Mouse (Mus musculus): ENCODE data around the gene Batf3.

The Batf3 gene

GRCm38 (mm10) chr1:191063700-191064099 is 33.9 kb upstream of the Batf3 start:
- Histone ChIP-seq H3K4me3 (replicated peaks; ENCODE audit: low read length) (peak overlapping the region; percentile 98), H3K9me3 (ENCODE audit: low read length) (peaks cover 6% of the 10 kb centered on the region), H3K4me1 (replicated peaks; ENCODE audit: low read depth, low read length) (peaks cover 47% of the 10 kb centered on the region), H3K36me3 (ENCODE audit: insufficient read depth, low read length) (peaks cover 44% of the 10 kb centered on the region), H3K27me3 (ENCODE audit: insufficient read depth, low read length) (no peaks in the 10 kb centered on the region)
- TF ChIP-seq POU5F1 (IDR thresholded peaks at IDR 0.05; ENCODE audit: borderline replicate concordance, low read length) (no peak), CTCF (conservative IDR thresholded peaks at IDR 0.05; ENCODE audit: low read length) (no peak), NANOG (IDR thresholded peaks at IDR 0.05; ENCODE audit: borderline replicate concordance, low read length) (no peak)

GRCm38 (mm10) chr1:191064535-191064934 is 33.1 kb upstream of the Batf3 start:
- no peak for TF ChIP-seq CTCF (conservative IDR thresholded peaks at IDR 0.05; ENCODE audit: low read length)
- Histone ChIP-seq H3K9me3 (ENCODE audit: low read length) (peaks cover 14% of the 10 kb centered on the region), H3K36me3 (ENCODE audit: insufficient read depth, low read length) (peaks cover 52% of the 10 kb centered on the region), H3K4me3 (replicated peaks; ENCODE audit: low read length) (peak overlapping the region; percentile 98), H3K27me3 (ENCODE audit: insufficient read depth, low read length) (no peaks in the 10 kb centered on the region), H3K4me1 (replicated peaks; ENCODE audit: low read depth, low read length) (peaks cover 55% of the 10 kb centered on the region)

- Histone ChIP-seq H3K4me3 (replicated peaks; ENCODE audit: low read length) (peak overlapping the region; percentile 45), H3K27me3 (ENCODE audit: insufficient read depth, low read length) (no peaks in the 10 kb centered on the region), H3K9me3 (ENCODE audit: low read length) (peaks cover 20% of the 10 kb centered on the region), H3K36me3 (ENCODE audit: insufficient read depth, low read length) (peaks cover 58% of the 10 kb centered on the region), H3K4me1 (replicated peaks; ENCODE audit: low read depth, low read length) (peaks cover 61% of the 10 kb centered on the region)
- TF ChIP-seq POU5F1 (IDR thresholded peaks at IDR 0.05; ENCODE audit: borderline replicate concordance, low read length) (no peak), NANOG (IDR thresholded peaks at IDR 0.05; ENCODE audit: borderline replicate concordance, low read length) (peak; percentile 62; the same call in 1 of the 2 replicates)
These were observed 32.5 kb upstream of the Batf3 start for GRCm38 (mm10) chr1:191065188-191065587.

- no peak overlapping the region for H3K4me3 ChIP-seq (replicated peaks; ENCODE audit: low read length)
These were observed 29.3 kb upstream of the Batf3 start for GRCm38 (mm10) chr1:191068377-191068776.

GRCm38 (mm10) chr1:191070259-191070658 is 27.4 kb upstream of the Batf3 start:
- TF ChIP-seq CTCF (conservative IDR thresholded peaks at IDR 0.05; ENCODE audit: low read length) (no peak), NANOG (IDR thresholded peaks at IDR 0.05; ENCODE audit: borderline replicate concordance, low read length) (peak; percentile 77), POU5F1 (IDR thresholded peaks at IDR 0.05; ENCODE audit: borderline replicate concordance, low read length) (no peak)
- Histone ChIP-seq H3K36me3 (ENCODE audit: insufficient read depth, low read length) (peaks cover 100% of the 10 kb centered on the region), H3K27me3 (ENCODE audit: insufficient read depth, low read length) (no peaks in the 10 kb centered on the region), H3K4me1 (replicated peaks; ENCODE audit: low read depth, low read length) (peaks cover 44% of the 10 kb centered on the region), H3K9me3 (ENCODE audit: low read length) (peaks cover 70% of the 10 kb centered on the region), H3K4me3 (replicated peaks; ENCODE audit: low read length) (no peak overlapping the region)

More at GRCm38 (mm10) chr1:191068377-191068776, 29.3 kb upstream of the Batf3 start:
- TF ChIP-seq POU5F1 (IDR thresholded peaks at IDR 0.05; ENCODE audit: borderline replicate concordance, low read length): no peak
- TF ChIP-seq CTCF (conservative IDR thresholded peaks at IDR 0.05; ENCODE audit: low read length): peak; percentile 16; the same call in 1 of the 2 replicates
- TF ChIP-seq NANOG (IDR thresholded peaks at IDR 0.05; ENCODE audit: borderline replicate concordance, low read length): no peak
- peaks cover 60% of the 10 kb centered on the region for H3K4me1 ChIP-seq (replicated peaks; ENCODE audit: low read depth, low read length)
- H3K9me3 ChIP-seq (ENCODE audit: low read length): peaks cover 52% of the 10 kb centered on the region
- H3K36me3 ChIP-seq (ENCODE audit: insufficient read depth, low read length): peaks cover 90% of the 10 kb centered on the region
- H3K27me3 ChIP-seq (ENCODE audit: insufficient read depth, low read length): no peaks in the 10 kb centered on the region

- peaks cover 99% of the 10 kb centered on the region for H3K36me3 ChIP-seq (ENCODE audit: insufficient read depth, low read length)
- H3K4me1 ChIP-seq (replicated peaks; ENCODE audit: low read depth, low read length): peaks cover 35% of the 10 kb centered on the region
- no peak overlapping the region for H3K4me3 ChIP-seq (replicated peaks; ENCODE audit: low read length)
- H3K9me3 ChIP-seq (ENCODE audit: low read length): peaks cover 75% of the 10 kb centered on the region
- H3K27me3 ChIP-seq (ENCODE audit: insufficient read depth, low read length): no peaks in the 10 kb centered on the region
- TF ChIP-seq NANOG (IDR thresholded peaks at IDR 0.05; ENCODE audit: borderline replicate concordance, low read length) (no peak), CTCF (conservative IDR thresholded peaks at IDR 0.05; ENCODE audit: low read length) (no peak), POU5F1 (IDR thresholded peaks at IDR 0.05; ENCODE audit: borderline replicate concordance, low read length) (no peak)
These were observed 26.0 kb upstream of the Batf3 start for GRCm38 (mm10) chr1:191071613-191072012.

GRCm38 (mm10) chr1:191072329-191072913 is 25.2 kb upstream of the Batf3 start:
- no peak for TF ChIP-seq CTCF (conservative IDR thresholded peaks at IDR 0.05; ENCODE audit: low read length)
- TF ChIP-seq POU5F1 (IDR thresholded peaks at IDR 0.05; ENCODE audit: borderline replicate concordance, low read length): no peak
- TF ChIP-seq NANOG (IDR thresholded peaks at IDR 0.05; ENCODE audit: borderline replicate concordance, low read length): no peak
- H3K4me3 ChIP-seq (replicated peaks; ENCODE audit: low read length): no peak overlapping the region; the same call in 1 of the 2 replicates
- H3K36me3 ChIP-seq (ENCODE audit: insufficient read depth, low read length): peaks cover 99% of the 10 kb centered on the region
- peaks cover 82% of the 10 kb centered on the region for H3K9me3 ChIP-seq (ENCODE audit: low read length)
- no peaks in the 10 kb centered on the region for H3K27me3 ChIP-seq (ENCODE audit: insufficient read depth, low read length)
- H3K4me1 ChIP-seq (replicated peaks; ENCODE audit: low read depth, low read length): peaks cover 32% of the 10 kb centered on the region

GRCm38 (mm10) chr1:191073001-191073400 is 24.6 kb upstream of the Batf3 start:
- H3K36me3 ChIP-seq (ENCODE audit: insufficient read depth, low read length): peaks cover 99% of the 10 kb centered on the region
- TF ChIP-seq NANOG (IDR thresholded peaks at IDR 0.05; ENCODE audit: borderline replicate concordance, low read length) (no peak), CTCF (conservative IDR thresholded peaks at IDR 0.05; ENCODE audit: low read length) (no peak), POU5F1 (IDR thresholded peaks at IDR 0.05; ENCODE audit: borderline replicate concordance, low read length) (no peak)
- H3K9me3 ChIP-seq (ENCODE audit: low read length): peaks cover 87% of the 10 kb centered on the region
- H3K4me1 ChIP-seq (replicated peaks; ENCODE audit: low read depth, low read length): peaks cover 32% of the 10 kb centered on the region
- no peak overlapping the region; the same call in 1 of the 2 replicates for H3K4me3 ChIP-seq (replicated peaks; ENCODE audit: low read length)
- H3K27me3 ChIP-seq (ENCODE audit: insufficient read depth, low read length): no peaks in the 10 kb centered on the region

GRCm38 (mm10) chr1:191073486-191073885 is 24.2 kb upstream of the Batf3 start:
- Histone ChIP-seq H3K36me3 (ENCODE audit: insufficient read depth, low read length) (peaks cover 99% of the 10 kb centered on the region), H3K9me3 (ENCODE audit: low read length) (peaks cover 88% of the 10 kb centered on the region), H3K4me3 (replicated peaks; ENCODE audit: low read length) (no peak overlapping the region), H3K4me1 (replicated peaks; ENCODE audit: low read depth, low read length) (peaks cover 28% of the 10 kb centered on the region), H3K27me3 (ENCODE audit: insufficient read depth, low read length) (no peaks in the 10 kb centered on the region)
- TF ChIP-seq POU5F1 (IDR thresholded peaks at IDR 0.05; ENCODE audit: borderline replicate concordance, low read length) (no peak), CTCF (conservative IDR thresholded peaks at IDR 0.05; ENCODE audit: low read length) (no peak)

Data from E14TG2a.4 (cell line).